Mouse (Mus musculus) cortical plate, adult 2 months (tissue): ENCODE results near the gene Lmntd2.

ENCODE experiments used
- CTCF ChIP-seq: fragments of 200-500 bp; IDR thresholded peaks from 2 replicates; pipeline ENCODE4 v1.5.1; 2011; ENCODE audit warnings: mild to moderate bottlenecking, control low read depth, low read length; ENCODE audit not compliant: insufficient read depth; ENCODE audit errors: extremely low read depth
- POLR2A ChIP-seq: fragments of 200-500 bp; IDR thresholded peaks from 2 replicates; pipeline ENCODE4 v1.6.1; 2011; ENCODE audit warnings: mild to moderate bottlenecking, low read length, control low read depth; ENCODE audit not compliant: insufficient read depth; ENCODE audit errors: extremely low read depth

GRCm38 (mm10) chr7:141226535-141226934 is 12.7 kb upstream of the Lmntd2 start:
- TF ChIP-seq CTCF, result no peak
- no peak for TF ChIP-seq POLR2A
